Mouse (Mus musculus) cerebellum, postnatal 36 days (tissue): ENCODE data around the gene Smim5.

Source experiments
- DNase-seq, 2 experiments: peaks; one replicate each; pipeline ENCODE4 v3.0.0; 2021 to 2022; ENCODE audit warnings: mixed read lengths in 2 of 2

The Smim5 gene

GRCm38 (mm10) chr11:115931235-115931634 is 31.5 kb downstream of the Smim5 start:
- no peak for DNase-seq

GRCm38 (mm10) chr11:115933108-115933746 is 33.5 kb downstream of the Smim5 start, which contains the start of the genes Sap30bp and Recql5:
Gene Sap30bp, plus strand, starts transcription at chr11:115933282.
Gene Recql5, minus strand, starts transcription at chr11:115933477.
- peak; percentile 96 to 99 for DNase-seq

- no peak for DNase-seq
Measured at GRCm38 (mm10) chr11:115933747-115934110, 34.0 kb downstream of the Smim5 start.

GRCm38 (mm10) chr11:115939690-115940329 is 40.0 kb downstream of the Smim5 start:
- DNase-seq = peak; percentile 67 to 81

GRCm38 (mm10) chr11:115941980-115942379 is 42.2 kb downstream of the Smim5 start:
- no peak for DNase-seq

- DNase-seq = no peak
Measured at GRCm38 (mm10) chr11:115945247-115945646, 45.5 kb downstream of the Smim5 start.

- no peak for DNase-seq
Measured at GRCm38 (mm10) chr11:115946221-115946828, 46.6 kb downstream of the Smim5 start.

GRCm38 (mm10) chr11:115948316-115948715 is 48.5 kb downstream of the Smim5 start:
- DNase-seq = no peak

GRCm38 (mm10) chr11:115950719-115951118 is 51.0 kb downstream of the Smim5 start:
- no peak for DNase-seq

- DNase-seq = no peak
Measured at GRCm38 (mm10) chr11:115954712-115955111, 54.9 kb downstream of the Smim5 start.

- no peak for DNase-seq
Measured at GRCm38 (mm10) chr11:115955195-115955858, 55.6 kb downstream of the Smim5 start.
